Mouse (Mus musculus): ENCODE data around the gene Map2k2.
"Not testable (repeated sequence)": the region's sequence is repeated elsewhere in the genome, so short reads cannot be mapped to it uniquely, and the experiment has no call there.

Gene Map2k2

GRCm38 (mm10) chr10:81143845-81144437 lies 38.2 kb downstream of the Map2k2 start:
- DNase-seq: no peak

- DNase-seq: no peak
Observed at GRCm38 (mm10) chr10:81144667-81145066, 39.0 kb downstream of the Map2k2 start.

GRCm38 (mm10) chr10:81145307-81145706 lies 39.6 kb downstream of the Map2k2 start:
- DNase-seq: no peak

- no peak for DNase-seq
Observed at GRCm38 (mm10) chr10:81145778-81146177, 40.1 kb downstream of the Map2k2 start.

- DNase-seq: no peak
Observed at GRCm38 (mm10) chr10:81146296-81146695, 40.6 kb downstream of the Map2k2 start.

- DNase-seq: no peak
Observed at GRCm38 (mm10) chr10:81151261-81151660, 45.5 kb downstream of the Map2k2 start.

- no peak for DNase-seq
Observed at GRCm38 (mm10) chr10:81152609-81153008, 46.9 kb downstream of the Map2k2 start.

GRCm38 (mm10) chr10:81154313-81154712 lies 48.6 kb downstream of the Map2k2 start:
- DNase-seq: no peak

- DNase-seq: no peak
Observed at GRCm38 (mm10) chr10:81154736-81155135, 49.0 kb downstream of the Map2k2 start.

GRCm38 (mm10) chr10:81161602-81162317 lies 56.0 kb downstream of the Map2k2 start:
- DNase-seq: no peak

- no peak for DNase-seq
Observed at GRCm38 (mm10) chr10:81162318-81162652, 56.6 kb downstream of the Map2k2 start.

GRCm38 (mm10) chr10:81165118-81165517 lies 59.4 kb downstream of the Map2k2 start:
- no peak for DNase-seq

GRCm38 (mm10) chr10:81167200-81168086 lies 61.7 kb downstream of the Map2k2 start, which contains the start of gene Pias4:
TSS of gene Pias4 (minus strand) at chr10:81167923.
- peak; percentile 100 for DNase-seq

GRCm38 (mm10) chr10:81168087-81168431 lies 62.3 kb downstream of the Map2k2 start:
- DNase-seq: no peak

GRCm38 (mm10) chr10:81168521-81169244 lies 63.0 kb downstream of the Map2k2 start:
- peak; percentile 93 for DNase-seq

GRCm38 (mm10) chr10:81169411-81169900 lies 63.7 kb downstream of the Map2k2 start:
- DNase-seq: not testable (repeated sequence)

- peak; percentile 86 for DNase-seq
Observed at GRCm38 (mm10) chr10:81173132-81173531, 67.4 kb downstream of the Map2k2 start.

- peak; percentile 89 for DNase-seq
Observed at GRCm38 (mm10) chr10:81174617-81175344, 69.1 kb downstream of the Map2k2 start.

GRCm38 (mm10) chr10:81175345-81175701 lies 69.6 kb downstream of the Map2k2 start:
- DNase-seq: not testable (repeated sequence)

GRCm38 (mm10) chr10:81175936-81176465 lies 70.3 kb downstream of the Map2k2 start:
- DNase-seq: no peak

GRCm38 (mm10) chr10:81176466-81177271 lies 71.0 kb downstream of the Map2k2 start, which contains the start of gene Eef2:
TSS of gene Eef2 (plus strand) at chr10:81176631.
- DNase-seq: peak; percentile 99

All from liver (tissue).